Mouse (Mus musculus): ENCODE results near the gene Gm379.

Gene Gm379

DNA sequence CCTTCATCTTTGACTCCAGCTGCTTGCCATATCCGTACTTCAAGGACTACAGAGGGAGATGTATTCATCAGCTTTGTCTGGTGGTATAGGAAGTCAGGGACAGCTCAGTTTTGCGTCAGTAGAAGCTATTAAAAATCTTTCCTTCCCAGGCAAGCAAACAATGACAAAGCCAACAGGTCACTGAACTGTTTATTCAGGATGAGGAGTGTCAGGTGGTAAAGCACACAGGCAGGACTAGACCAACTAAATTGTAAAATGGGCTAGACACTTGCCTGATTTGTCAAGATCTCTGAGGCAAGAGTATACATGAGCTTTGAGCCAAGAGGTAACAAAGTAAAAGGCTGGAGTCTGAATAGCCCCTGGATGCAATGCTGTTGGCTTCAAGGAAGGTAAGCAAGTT lies at the start of gene Gm379:
TSS of gene Gm379 (minus strand) at position 7 of the 400 bp plus-strand sequence.
- no peak for DNase-seq (ENCODE audit: low spot score in 2 of 2)

DNA sequence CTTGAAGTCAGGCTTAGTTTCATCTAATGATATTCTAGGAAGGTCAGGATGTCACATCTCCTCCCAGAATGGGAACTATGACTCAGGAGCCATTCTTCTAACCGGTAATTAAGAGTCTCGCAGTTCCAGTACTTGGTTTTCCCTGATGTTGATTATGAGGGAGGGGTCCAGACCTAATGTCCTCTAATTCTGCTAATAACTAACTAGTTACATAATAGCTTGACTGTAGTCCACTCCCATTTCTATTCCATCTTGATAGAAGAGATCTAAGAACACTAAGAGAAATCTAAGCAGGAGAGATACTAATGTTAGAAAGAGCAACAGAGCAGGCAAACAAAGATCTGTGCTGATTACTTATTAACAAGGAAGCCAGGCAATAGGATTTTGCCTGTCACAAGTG lies 39.6 kb upstream of the Gm379 start:
- DNase-seq (ENCODE audit: low spot score in 2 of 2): no peak

DNA sequence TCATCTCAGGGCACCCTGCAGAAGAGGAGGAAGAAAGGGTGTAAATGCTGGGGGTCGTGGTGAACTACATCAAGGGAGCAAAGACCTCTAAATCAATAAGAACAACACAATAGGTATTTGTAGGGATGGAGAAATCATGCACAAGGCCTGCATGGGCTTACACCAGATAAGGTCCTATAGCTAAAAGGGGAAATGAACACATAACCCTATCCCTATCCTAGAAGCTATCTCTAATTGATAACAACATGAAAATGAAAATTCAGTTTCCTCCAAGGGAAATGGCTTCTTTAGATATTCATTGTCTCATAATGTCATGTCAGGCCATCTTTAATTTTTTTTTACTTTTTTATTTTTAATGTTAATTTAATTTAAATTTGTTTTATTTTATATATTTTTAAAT lies 4.2 kb upstream of the Gm379 start:
- no peak for DNase-seq (ENCODE audit: low spot score in 2 of 2)

DNA sequence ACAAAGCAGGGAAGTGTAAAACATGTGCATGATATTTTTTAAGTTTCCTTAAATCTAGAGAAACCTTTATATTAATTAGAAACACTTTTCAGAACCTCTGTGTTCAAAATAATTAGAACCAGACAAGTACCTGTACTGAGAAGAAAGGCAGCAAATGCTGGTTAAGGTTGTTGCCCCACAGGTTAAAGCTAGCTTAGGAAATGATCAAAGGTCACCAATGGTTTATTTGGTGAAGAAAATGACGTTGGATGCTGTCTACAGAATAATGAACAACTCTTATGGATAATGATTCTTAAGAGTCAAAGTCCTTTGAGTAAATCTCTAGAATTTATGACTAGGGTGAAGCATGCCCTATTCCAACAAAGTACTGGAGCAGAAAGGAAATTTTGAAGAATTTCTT lies 42.7 kb downstream of the Gm379 start:
- DNase-seq (ENCODE audit: low spot score in 2 of 2): no peak

DNA sequence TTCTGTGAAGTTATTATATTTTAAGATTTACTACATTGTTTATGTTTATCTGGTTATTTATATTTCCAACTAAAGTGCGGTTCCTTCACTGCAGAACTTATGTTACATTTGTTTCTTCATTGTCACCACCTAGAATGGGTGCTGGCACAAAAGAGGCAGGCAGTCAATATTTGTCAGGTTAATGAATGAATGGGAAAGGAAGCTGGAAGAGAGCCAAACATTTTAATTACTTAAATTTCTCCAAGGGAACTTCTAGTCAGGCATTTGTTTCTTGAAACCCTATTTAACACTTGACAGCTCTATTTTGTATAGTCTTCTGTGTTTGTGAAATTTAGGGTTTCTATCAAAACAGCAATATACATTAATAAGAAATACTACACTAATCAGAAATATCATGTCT lies 43.8 kb downstream of the Gm379 start:
- DNase-seq (ENCODE audit: low spot score in 2 of 2): no peak
